Mouse (Mus musculus) lung, postnatal 36 days (tissue): ENCODE results near the gene Nipal4.

ENCODE experiments used
- DNase-seq: peaks from one replicate; pipeline ENCODE4 v3.0.0; 2022; ENCODE audit warnings: mixed read lengths

Gene Nipal4

GRCm38 (mm10) chr11:46113211-46113610 is 53.1 kb downstream of the Nipal4 start:
- no peak for DNase-seq

DNA sequence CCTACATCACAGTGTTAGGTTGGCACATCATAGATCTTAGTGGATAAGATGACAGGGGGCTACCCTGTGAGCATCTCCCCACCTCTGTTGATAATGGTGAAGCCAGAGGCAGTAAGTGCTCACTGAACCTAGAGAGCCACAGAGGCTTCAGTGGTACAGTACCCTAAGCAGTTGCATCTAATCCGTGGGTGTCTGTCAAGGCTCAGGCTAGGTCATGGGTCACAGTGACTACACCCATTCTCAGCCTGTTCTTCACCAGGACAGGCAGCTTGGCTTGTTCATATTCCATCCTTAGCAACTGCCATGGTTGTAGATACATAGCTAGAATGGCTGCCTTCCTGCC is 55.4 kb downstream of the Nipal4 start:
- no peak for DNase-seq

DNA sequence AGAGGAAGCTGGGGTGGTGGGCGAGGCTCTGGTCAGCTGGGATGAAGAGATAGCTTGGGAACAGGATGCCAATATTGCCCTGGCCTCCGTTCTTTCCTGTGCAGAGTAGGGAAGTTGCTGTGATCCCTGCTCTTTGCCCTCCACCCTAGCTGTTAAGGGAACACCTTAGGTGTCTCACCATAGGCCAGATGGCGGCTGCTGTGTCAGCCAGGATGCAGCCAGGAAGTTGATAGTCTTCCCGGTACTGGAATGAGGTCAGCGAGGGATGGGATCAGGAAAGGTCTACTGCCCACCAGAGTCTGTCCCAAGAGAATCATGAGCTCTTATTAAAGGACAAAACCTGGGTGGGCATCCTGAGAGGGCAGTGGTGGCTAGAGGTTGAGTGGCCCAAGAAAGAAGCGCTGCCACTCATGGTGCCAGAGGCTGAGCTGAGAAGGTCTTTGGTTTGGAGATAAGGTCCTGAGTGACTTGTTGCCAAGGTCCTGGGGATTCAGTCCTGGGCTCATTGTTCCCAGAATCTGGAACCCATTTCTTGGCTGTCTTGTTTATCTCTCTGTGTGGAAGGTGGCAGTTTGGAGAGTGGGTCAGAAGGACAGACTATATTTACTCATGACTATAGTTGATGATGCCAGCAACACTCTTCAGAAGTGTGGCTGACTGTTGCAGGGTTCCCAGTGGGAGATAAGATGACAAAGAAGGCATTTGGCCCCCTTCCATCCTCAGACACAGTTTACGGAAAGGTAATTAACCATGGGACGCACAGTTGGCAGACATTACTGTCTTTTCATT is 56.0 kb downstream of the Nipal4 start:
- no peak for DNase-seq

GRCm38 (mm10) chr11:46109206-46109605 is 57.1 kb downstream of the Nipal4 start:
- DNase-seq, result no peak

- no peak for DNase-seq
These were observed 59.3 kb downstream of the Nipal4 start for GRCm38 (mm10) chr11:46107046-46107445.

DNA sequence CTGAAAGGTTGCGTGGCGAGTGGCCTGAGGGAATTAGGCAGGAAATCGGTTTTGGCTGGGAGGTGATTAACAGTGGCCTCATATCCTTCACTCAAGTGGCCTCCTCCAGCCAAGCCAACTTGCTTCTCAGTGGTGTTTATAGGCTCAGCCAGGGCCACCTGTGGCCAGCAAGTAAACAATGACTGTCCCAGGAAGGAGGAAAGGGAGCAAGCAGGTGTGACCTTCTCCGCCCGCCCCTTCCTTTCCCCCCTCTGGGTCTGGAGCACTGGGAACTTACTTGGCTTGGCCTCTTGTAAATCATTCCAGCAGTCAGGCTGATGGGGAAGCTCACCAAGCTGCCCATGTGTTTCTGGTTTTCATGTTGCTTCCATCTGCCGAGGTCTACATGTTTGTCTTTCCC is 64.2 kb downstream of the Nipal4 start:
- DNase-seq, result peak; percentile 51
